Mouse (Mus musculus): ENCODE data around the gene Arhgap15. TPM values are rescaled to one million over a fixed set of nuclear protein-coding genes. Genes with fewer than 3 reads are reported as not detected.

Arhgap15 gene
- polyA plus RNA-seq, 1 experiment from 2014 or later: 1.0 TPM

- TF ChIP-seq CTCF (IDR thresholded peaks at IDR 0.05; ENCODE audit: low read depth): no peak
- ATAC-seq (replicated peaks; ENCODE audit: low FRiP score, low read depth) (no peak), DNase-seq (ENCODE audit: low spot score) (no peak)
- H3K27ac ChIP-seq: no peak overlapping the region
- H3K27me3 ChIP-seq (ENCODE audit: insufficient read depth, low read length): no peaks in the 10 kb centered on the region
- no peaks in the 10 kb centered on the region for H3K9me3 ChIP-seq (replicated peaks; ENCODE audit: low read length)
- no peak overlapping the region for H3K4me3 ChIP-seq (replicated peaks; ENCODE audit: low read depth, low read length)
- no peak overlapping the region for H3K4me2 ChIP-seq (ENCODE audit: low read length)
- no peak overlapping the region for H3K9ac ChIP-seq (ENCODE audit: low read depth, low read length)
- 0 out of 2 replicates have a peak, but pooled peaks cover 3% of the 10 kb centered on the region for H3K4me1 ChIP-seq (replicated peaks; ENCODE audit: insufficient read depth, low read length)
- 63% methylated on average over 6 of the region's 6 CpGs for WGBS
- no peaks in the 10 kb centered on the region for H3K36me3 ChIP-seq (ENCODE audit: insufficient read depth, low read length)
These were observed 551.8 kb downstream of the Arhgap15 start for GRCm38 (mm10) chr2:44300466-44300865.

GRCm38 (mm10) chr2:44304261-44304970 lies 555.8 kb downstream of the Arhgap15 start:
- ATAC-seq (replicated peaks; ENCODE audit: low FRiP score, low read depth): peak; percentile 77
- no peak overlapping the region for H3K27ac ChIP-seq
- no peak for TF ChIP-seq CTCF (IDR thresholded peaks at IDR 0.05; ENCODE audit: low read depth)

GRCm38 (mm10) chr2:44304971-44305808 lies 556.6 kb downstream of the Arhgap15 start:
- peak overlapping the region; percentile 7; the same call in 1 of the 2 replicates for H3K4me2 ChIP-seq (ENCODE audit: low read length)
- no peaks in the 10 kb centered on the region for H3K9me3 ChIP-seq (replicated peaks; ENCODE audit: low read length)
- DNase-seq (ENCODE audit: low spot score): no peak
- peak overlapping the region; percentile 60 for H3K27ac ChIP-seq
- H3K4me3 ChIP-seq (replicated peaks; ENCODE audit: low read depth, low read length): no peak overlapping the region
- H3K9ac ChIP-seq (ENCODE audit: low read depth, low read length): no peak overlapping the region
- no peaks in the 10 kb centered on the region for H3K27me3 ChIP-seq (ENCODE audit: insufficient read depth, low read length)
- no peak for ATAC-seq (replicated peaks; ENCODE audit: low FRiP score, low read depth)
- 49% methylated on average over 17 of the region's 17 CpGs for WGBS
- no peak for TF ChIP-seq CTCF (IDR thresholded peaks at IDR 0.05; ENCODE audit: low read depth)
- H3K36me3 ChIP-seq (ENCODE audit: insufficient read depth, low read length): no peaks in the 10 kb centered on the region
- 0 out of 2 replicates have a peak, but pooled peaks cover 3% of the 10 kb centered on the region for H3K4me1 ChIP-seq (replicated peaks; ENCODE audit: insufficient read depth, low read length)

More at GRCm38 (mm10) chr2:44304261-44304970, 555.8 kb downstream of the Arhgap15 start:
- Histone ChIP-seq H3K9ac (ENCODE audit: low read depth, low read length) (no peak overlapping the region), H3K9me3 (replicated peaks; ENCODE audit: low read length) (no peaks in the 10 kb centered on the region), H3K36me3 (ENCODE audit: insufficient read depth, low read length) (no peaks in the 10 kb centered on the region), H3K4me2 (ENCODE audit: low read length) (peak overlapping the region; percentile 7; the same call in 1 of the 2 replicates), H3K27me3 (ENCODE audit: insufficient read depth, low read length) (no peaks in the 10 kb centered on the region), H3K4me1 (replicated peaks; ENCODE audit: insufficient read depth, low read length) (0 out of 2 replicates have a peak, but pooled peaks cover 3% of the 10 kb centered on the region), H3K4me3 (replicated peaks; ENCODE audit: low read depth, low read length) (no peak overlapping the region)
- DNase-seq (ENCODE audit: low spot score): peak; percentile 90
- WGBS: 33% methylated on average over 9 of the region's 9 CpGs

- 47% methylated on average over 2 of the region's 2 CpGs for WGBS
- Histone ChIP-seq H3K4me1 (replicated peaks; ENCODE audit: insufficient read depth, low read length) (0 out of 2 replicates have a peak, but pooled peaks cover 3% of the 10 kb centered on the region), H3K4me2 (ENCODE audit: low read length) (no peak overlapping the region), H3K27me3 (ENCODE audit: insufficient read depth, low read length) (no peaks in the 10 kb centered on the region), H3K9ac (ENCODE audit: low read depth, low read length) (no peak overlapping the region), H3K27ac (no peak overlapping the region), H3K4me3 (replicated peaks; ENCODE audit: low read depth, low read length) (no peak overlapping the region), H3K36me3 (ENCODE audit: insufficient read depth, low read length) (no peaks in the 10 kb centered on the region), H3K9me3 (replicated peaks; ENCODE audit: low read length) (no peaks in the 10 kb centered on the region)
- peak; percentile 42 for TF ChIP-seq CTCF (IDR thresholded peaks at IDR 0.05; ENCODE audit: low read depth)
- ATAC-seq (replicated peaks; ENCODE audit: low FRiP score, low read depth): no peak
- DNase-seq (ENCODE audit: low spot score): no peak
These were observed 557.5 kb downstream of the Arhgap15 start for GRCm38 (mm10) chr2:44306137-44306536.

- no peaks in the 10 kb centered on the region for H3K9me3 ChIP-seq (replicated peaks; ENCODE audit: low read length)
- TF ChIP-seq CTCF (IDR thresholded peaks at IDR 0.05; ENCODE audit: low read depth): no peak
- H3K36me3 ChIP-seq (ENCODE audit: insufficient read depth, low read length): no peaks in the 10 kb centered on the region
- no peak overlapping the region for H3K27ac ChIP-seq
- no peak overlapping the region for H3K4me3 ChIP-seq (replicated peaks; ENCODE audit: low read depth, low read length)
- no peak overlapping the region for H3K9ac ChIP-seq (ENCODE audit: low read depth, low read length)
- no peaks in the 10 kb centered on the region for H3K4me1 ChIP-seq (replicated peaks; ENCODE audit: insufficient read depth, low read length)
- 89% methylated on average over 3 of the region's 3 CpGs for WGBS
- no peak overlapping the region for H3K4me2 ChIP-seq (ENCODE audit: low read length)
- DNase-seq (ENCODE audit: low spot score): no peak
- no peaks in the 10 kb centered on the region for H3K27me3 ChIP-seq (ENCODE audit: insufficient read depth, low read length)
- no peak for ATAC-seq (replicated peaks; ENCODE audit: low FRiP score, low read depth)
These were observed 560.5 kb downstream of the Arhgap15 start for GRCm38 (mm10) chr2:44309124-44309523.

GRCm38 (mm10) chr2:44309556-44309955 lies 560.9 kb downstream of the Arhgap15 start:
- Histone ChIP-seq H3K4me3 (replicated peaks; ENCODE audit: low read depth, low read length) (no peak overlapping the region), H3K27me3 (ENCODE audit: insufficient read depth, low read length) (no peaks in the 10 kb centered on the region), H3K9me3 (replicated peaks; ENCODE audit: low read length) (no peaks in the 10 kb centered on the region), H3K9ac (ENCODE audit: low read depth, low read length) (no peak overlapping the region), H3K27ac (no peak overlapping the region), H3K36me3 (ENCODE audit: insufficient read depth, low read length) (no peaks in the 10 kb centered on the region), H3K4me1 (replicated peaks; ENCODE audit: insufficient read depth, low read length) (no peaks in the 10 kb centered on the region), H3K4me2 (ENCODE audit: low read length) (no peak overlapping the region)
- ATAC-seq (replicated peaks; ENCODE audit: low FRiP score, low read depth) (no peak), DNase-seq (ENCODE audit: low spot score) (no peak)
- TF ChIP-seq CTCF (IDR thresholded peaks at IDR 0.05; ENCODE audit: low read depth): no peak
- 76% methylated on average over 1 of the region's 1 CpGs for WGBS
